Mouse (Mus musculus): Measurements from ENCODE around the gene Hoxb9.

DNA sequence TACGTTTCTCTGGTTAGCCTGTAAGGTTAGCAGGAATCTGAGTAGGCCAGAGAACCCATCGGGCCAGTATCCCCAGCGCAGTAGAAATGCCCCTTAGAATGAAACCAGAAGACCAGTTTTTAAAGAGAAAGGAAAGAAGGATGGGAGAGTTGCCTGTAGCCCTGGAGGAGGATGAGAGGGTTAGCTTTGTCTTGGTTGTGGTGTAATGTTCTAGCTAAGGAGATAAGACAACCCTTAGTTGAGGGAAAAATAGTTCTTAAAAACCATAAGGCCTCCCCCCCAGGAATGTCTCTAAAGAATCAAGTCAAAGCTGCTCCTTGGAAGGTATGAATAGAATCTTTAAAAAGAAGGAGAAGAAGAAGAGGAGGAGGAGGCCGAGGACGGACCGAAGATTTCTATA, 51.5 kb downstream of the Hoxb9 start:
- TF ChIP-seq CTCF (IDR thresholded peaks at IDR 0.05; ENCODE audit: low read depth, low read length) (no peak), POLR2A (IDR thresholded peaks at IDR 0.05; ENCODE audit: extremely low read depth, insufficient read depth, low read length) (no peak)
